Mouse (Mus musculus): ENCODE measurements around the gene Jag1. TPM values are rescaled to one million over a fixed set of nuclear protein-coding genes. Genes with fewer than 3 reads are reported as not detected.

Jag1 gene
- polyA plus RNA-seq, 1 experiment = 8.2 TPM

- no peak for DNase-seq (ENCODE audit: low read depth)
Observed at GRCm38 (mm10) chr2:137063829-137064228, 52.6 kb downstream of the Jag1 start.

DNA sequence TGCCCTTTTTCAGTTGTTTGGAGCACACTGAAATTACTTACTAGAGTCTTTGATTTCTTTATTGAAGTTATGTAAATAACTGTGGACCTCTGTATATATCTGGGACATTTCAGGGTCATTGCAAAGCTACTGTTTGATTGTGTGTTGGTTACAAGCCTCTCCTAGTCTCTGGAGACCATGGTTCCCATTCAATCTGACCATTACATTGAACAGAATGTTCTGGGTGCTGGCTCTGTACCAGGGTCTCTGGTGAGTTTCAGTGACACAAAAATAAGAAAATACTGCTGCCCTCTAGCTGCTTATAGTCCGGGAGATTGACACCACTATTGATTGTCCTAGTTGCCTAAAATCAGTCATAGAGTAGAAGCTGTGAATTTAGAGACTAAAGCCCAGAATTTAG is 66.5 kb downstream of the Jag1 start:
- DNase-seq (ENCODE audit: low read depth) = no peak

DNA sequence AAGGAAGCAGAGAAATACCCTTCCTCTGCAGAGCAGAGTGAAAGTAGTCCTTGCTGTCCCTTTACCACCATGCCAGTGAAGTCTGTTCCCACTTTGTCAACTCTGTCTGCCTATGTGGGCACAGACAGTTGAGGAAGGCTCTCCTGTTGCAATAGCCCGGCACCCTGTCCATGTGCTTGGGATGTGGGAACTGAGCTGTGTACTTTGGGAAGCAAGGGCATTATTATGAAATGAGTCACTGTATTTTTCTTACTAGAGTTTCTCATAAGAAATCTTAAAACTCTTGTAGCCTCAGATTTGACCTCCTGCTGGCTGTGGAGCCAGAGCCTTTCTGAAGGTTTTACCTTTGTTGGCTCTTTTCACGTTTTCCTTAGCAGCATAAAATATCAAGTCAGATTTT is 67.1 kb downstream of the Jag1 start:
- DNase-seq (ENCODE audit: low read depth) = no peak

- DNase-seq (ENCODE audit: low read depth) = no peak
Observed at GRCm38 (mm10) chr2:137044122-137044521, 72.3 kb downstream of the Jag1 start.

Other genes starting within 250 kb of the Jag1 start
- not detected in 2 replicates for gene AL731706.2, start 231.0 kb downstream of the Jag1 start, polyA plus RNA-seq (2012; rRNA removed)
- gene Slx4ip, start 225.4 kb downstream of the Jag1 start, polyA plus RNA-seq (2012; rRNA removed) = 1.6 and 1.7 TPM in 2 replicates
- 10.4 and 16.0 TPM in 2 replicates for gene AL731706.1, start 225.3 kb downstream of the Jag1 start, polyA plus RNA-seq (2012; rRNA removed)
- gene Mkks, start 225.3 kb downstream of the Jag1 start, polyA plus RNA-seq (2012; rRNA removed) = 4.3 and 8.9 TPM in 2 replicates